24 mouse cellular contexts compared by ENCODE assay signal in genomic region chr6:97288047-97288855, GRCm38 (mm10). TPM values are rescaled to one million over a fixed set of nuclear protein-coding genes. Genes with fewer than 3 reads are reported as not detected.
DNase-seq lines count a peak whose midpoint lies in the region; ATAC-seq and TF ChIP-seq lines count a peak whose summit lies in the region.
"Had no signal": no experiment of that assay in that cellular context is flagged by ENCODE, and none has a peak within 500 bp of the region (broad histone marks: within the 10 kb centered on the region; RNA-seq: fewer than 3 reads in every experiment).

No protein-coding gene starts in this region.

- no peak for TF ChIP-seq CTCF in cerebellum, adult 2 months (IDR thresholded peaks at IDR 0.05; ENCODE audit: borderline replicate concordance, insufficient read depth, low read depth, low read length)

- no peak overlapping the region for H3K4me3 ChIP-seq in cerebellum, adult 2 months (replicated peaks; ENCODE audit: insufficient read depth, low read depth, low read length)
- no peak overlapping the region for H3K4me3 ChIP-seq in liver, embryonic 16.5 days (ENCODE audit: low read depth, low read length)
- H3K4me3 ChIP-seq in liver, embryonic 12.5 days: no peak overlapping the region
- H3K4me3 ChIP-seq in intestine, embryonic 16.5 days (ENCODE audit: low read length): no peak overlapping the region
- H3K4me3 ChIP-seq in stomach, embryonic 14.5 days (ENCODE audit: low read depth, low read length): no peak overlapping the region
- H3K4me3 ChIP-seq: forebrain, embryonic 10.5 days; heart, embryonic 12.5 days; hindbrain, embryonic 15.5 days; midbrain, embryonic 10.5 days had no signal

- TF ChIP-seq POLR2A in cerebellum, adult 2 months (IDR thresholded peaks at IDR 0.05; ENCODE audit: borderline replicate concordance, insufficient read depth, low read length): no peak

- no peak for ATAC-seq in liver, embryonic 16.5 days (ENCODE audit: low read depth)
- ATAC-seq in liver, embryonic 12.5 days: no peak
- peak; percentile 86 for ATAC-seq in intestine, embryonic 16.5 days
- peak; percentile 82 for ATAC-seq in stomach, embryonic 14.5 days (ENCODE audit: insufficient number of reproducible peaks, insufficient read depth, low FRiP score, low read depth)
- ATAC-seq in megakaryocyte, adult 5-6 weeks (ENCODE audit: poor library complexity, severe bottlenecking): no peak
- ATAC-seq: forebrain, postnatal 0 days had no signal

- H3K27ac ChIP-seq in cerebellum, adult 2 months (ENCODE audit: insufficient read depth, low read length): no peak overlapping the region
- 0 out of 2 replicates have a peak overlapping the region, but pooled peaks have one; percentile 12 for H3K27ac ChIP-seq in liver, embryonic 16.5 days (ENCODE audit: low read length)
- no peak overlapping the region for H3K27ac ChIP-seq in liver, embryonic 12.5 days
- peak overlapping the region; percentile 77 for H3K27ac ChIP-seq in intestine, embryonic 16.5 days (ENCODE audit: low read length)
- peak overlapping the region; percentile 66 for H3K27ac ChIP-seq in stomach, embryonic 14.5 days (ENCODE audit: low read length)
- H3K27ac ChIP-seq: forebrain, embryonic 10.5 days; hindbrain, embryonic 15.5 days; midbrain, embryonic 10.5 days had no signal

- H3K9ac ChIP-seq in liver, embryonic 16.5 days (ENCODE audit: low read depth, low read length): no peak overlapping the region
- H3K9ac ChIP-seq in liver, embryonic 12.5 days: no peak overlapping the region
- H3K9ac ChIP-seq in intestine, embryonic 16.5 days (ENCODE audit: low read depth, low read length): no peak overlapping the region
- no peak overlapping the region for H3K9ac ChIP-seq in stomach, embryonic 14.5 days (replicated peaks; ENCODE audit: low read depth, low read length)
- H3K9ac ChIP-seq: forebrain, postnatal 0 days; heart, embryonic 12.5 days; hindbrain, embryonic 15.5 days had no signal

- no peaks in the 10 kb centered on the region; the same call in 1 of the 2 replicates for H3K36me3 ChIP-seq in liver, embryonic 16.5 days (ENCODE audit: control insufficient read depth, insufficient read depth)
- H3K36me3 ChIP-seq in liver, embryonic 12.5 days: peaks cover 18% of the 10 kb centered on the region; the same call in 1 of the 2 replicates
- H3K36me3 ChIP-seq in intestine, embryonic 16.5 days (ENCODE audit: control insufficient read depth, insufficient read depth, low read length): peaks cover 3% of the 10 kb centered on the region; the same call in 1 of the 2 replicates
- no peaks in the 10 kb centered on the region; the same call in 1 of the 2 replicates for H3K36me3 ChIP-seq in stomach, embryonic 14.5 days (ENCODE audit: control insufficient read depth, insufficient read depth, low read length)
- H3K36me3 ChIP-seq: hindbrain, embryonic 15.5 days had no signal

- H3K4me1 ChIP-seq in cerebellum, adult 2 months (ENCODE audit: control insufficient read depth, insufficient read depth, low read length): no peaks in the 10 kb centered on the region
- H3K4me1 ChIP-seq in liver, embryonic 16.5 days (ENCODE audit: control insufficient read depth, low read depth, low read length): peaks cover 3% of the 10 kb centered on the region; the same call in 1 of the 2 replicates
- peaks cover 17% of the 10 kb centered on the region; the same call in 1 of the 2 replicates for H3K4me1 ChIP-seq in liver, embryonic 12.5 days
- peaks cover 5% of the 10 kb centered on the region; the same call in 1 of the 2 replicates for H3K4me1 ChIP-seq in intestine, embryonic 16.5 days (ENCODE audit: control insufficient read depth, insufficient read depth, low read length)
- peaks cover 22% of the 10 kb centered on the region for H3K4me1 ChIP-seq in stomach, embryonic 14.5 days (ENCODE audit: control insufficient read depth, insufficient read depth, low read length)
- H3K4me1 ChIP-seq: hindbrain, embryonic 15.5 days had no signal

- WGBS in cerebellum, adult 2 months: 62% methylated on average over 19 of the region's 19 CpGs
- WGBS in liver, embryonic 16.5 days (ENCODE audit: insufficient replicate concordance): 65% methylated on average over 19 of the region's 19 CpGs
- 77% methylated on average over 19 of the region's 19 CpGs for WGBS in liver, embryonic 12.5 days (ENCODE audit: insufficient replicate concordance)
- WGBS in intestine, embryonic 16.5 days: 57% methylated on average over 19 of the region's 19 CpGs
- 58% methylated on average over 19 of the region's 19 CpGs for WGBS in stomach, embryonic 14.5 days

- no peaks in the 10 kb centered on the region for H3K27me3 ChIP-seq in cerebellum, adult 2 months (ENCODE audit: control insufficient read depth, insufficient read depth, low read length)
- H3K27me3 ChIP-seq in liver, embryonic 16.5 days (ENCODE audit: control insufficient read depth, insufficient read depth, low read depth, low read length): no peaks in the 10 kb centered on the region
- no peaks in the 10 kb centered on the region for H3K27me3 ChIP-seq in liver, embryonic 12.5 days (replicated peaks)
- H3K27me3 ChIP-seq in intestine, embryonic 16.5 days (replicated peaks; ENCODE audit: control insufficient read depth, insufficient read depth, low read length): no peaks in the 10 kb centered on the region
- no peaks in the 10 kb centered on the region for H3K27me3 ChIP-seq in stomach, embryonic 14.5 days (ENCODE audit: control insufficient read depth, insufficient read depth, low read length)
- H3K27me3 ChIP-seq: heart, embryonic 12.5 days; hindbrain, embryonic 15.5 days had no signal

- no peak overlapping the region for H3K4me2 ChIP-seq in liver, embryonic 16.5 days (ENCODE audit: low read depth, low read length)
- H3K4me2 ChIP-seq in liver, embryonic 12.5 days: no peak overlapping the region
- no peak overlapping the region for H3K4me2 ChIP-seq in intestine, embryonic 16.5 days (ENCODE audit: low read depth, low read length)
- no peak overlapping the region for H3K4me2 ChIP-seq in stomach, embryonic 14.5 days (replicated peaks; ENCODE audit: low read depth, low read length)
- H3K4me2 ChIP-seq: heart, embryonic 12.5 days; hindbrain, embryonic 15.5 days had no signal

- H3K9me3 ChIP-seq in liver, embryonic 16.5 days (replicated peaks; ENCODE audit: control insufficient read depth, low read length): no peaks in the 10 kb centered on the region
- H3K9me3 ChIP-seq in liver, embryonic 12.5 days (replicated peaks): no peaks in the 10 kb centered on the region
- no peaks in the 10 kb centered on the region for H3K9me3 ChIP-seq in intestine, embryonic 16.5 days (ENCODE audit: control insufficient read depth, low read length)
- no peaks in the 10 kb centered on the region for H3K9me3 ChIP-seq in stomach, embryonic 14.5 days (ENCODE audit: control insufficient read depth, low read depth, low read length)
- H3K9me3 ChIP-seq: forebrain, embryonic 10.5 days; heart, embryonic 12.5 days; hindbrain, embryonic 15.5 days; midbrain, embryonic 10.5 days had no signal

- peak; percentile 17 to 33 for DNase-seq in cerebellum, postnatal 10 days
- DNase-seq in cerebellum, adult 2 months: no peak
- no peak for DNase-seq in adrenal gland, postnatal 14 days
- DNase-seq: adrenal gland, postnatal 25 days; cerebellum, adult 11 months; cerebellum, postnatal 36 days; forebrain, postnatal 0 days; heart, postnatal 36 days; kidney, adult 18-20 months; kidney, postnatal 36 days; lung, postnatal 10 days; retina, postnatal 1 day; thymus, adult 18-20 months had no signal

RNA-seq across cellular contexts. Expression of gene Lmod3, which starts 35.7 kb away (rescaled TPM):
- 0.06 and 0.08 TPM in 2 replicates for polyA plus RNA-seq in cerebellum, adult 2 months (2012; rRNA removed)
- polyA plus RNA-seq in liver, embryonic 16.5 days (2015; fragmentation: Nextera tagmentation; extraction: Ambion mirVana): 0.20 and 0.81 TPM in 2 replicates
- polyA plus RNA-seq in liver, embryonic 12.5 days (2016; fragmentation: Nextera tagmentation; extraction: Ambion mirVana): 0.05 and 0.10 TPM in 2 replicates
- polyA plus RNA-seq in intestine, embryonic 16.5 days (2015; fragmentation: Nextera tagmentation; extraction: Ambion mirVana): 0.06 and 0.12 TPM in 2 replicates
- polyA plus RNA-seq in stomach, embryonic 14.5 days (2014; fragmentation: Nextera tagmentation; extraction: Ambion mirVana): not detected in 2 replicates
- not detected in 2 replicates for total RNA-seq in adrenal gland, postnatal 14 days (2021)
- not detected in 2 replicates for total RNA-seq in megakaryocyte, adult 5-6 weeks (2015)
- not detected in 2 replicates for total RNA-seq in megakaryocyte, adult 5-6 weeks (2017)
- total RNA-seq: adrenal gland, postnatal 25 days; left cerebral cortex, adult 18-20 months; monocyte, adult 5-6 weeks had no signal
- polyA plus RNA-seq: forebrain, embryonic 10.5 days; hindbrain, embryonic 15.5 days; midbrain, embryonic 10.5 days had no signal

Comparison
In these comparisons a context has a peak if more than half of its experiments do, and no peak if none do; other contexts are left out.
1. DNase-seq: peak in cerebellum, postnatal 10 days (2 of 2); none in cerebellum, adult 2 months (0 of 2) and adrenal gland, postnatal 14 days (single experiment).
2. H3K27ac ChIP-seq: peak in liver, embryonic 16.5 days (single experiment), intestine, embryonic 16.5 days (single experiment) and stomach, embryonic 14.5 days (single experiment); none in cerebellum, adult 2 months (single experiment) and liver, embryonic 12.5 days (single experiment).
3. ATAC-seq: peak in intestine, embryonic 16.5 days (single experiment) and stomach, embryonic 14.5 days (single experiment); none in liver, embryonic 16.5 days (single experiment), liver, embryonic 12.5 days (single experiment) and megakaryocyte, adult 5-6 weeks (single experiment).